Mouse (Mus musculus): ENCODE measurements at regions not wholly inside any gene's neighbourhood (a gene's known extent, or its start where the extent isn't known, plus 50 kb on each side); places are given as distances from the start of the nearest gene placed in this dataset.

GRCm38 (mm10) chr5:4697346-4698095 lies 60.3 kb downstream of the Fzd1 start:
- DNase-seq, result no peak

- no peak for DNase-seq
Measured at GRCm38 (mm10) chr5:4696701-4697100, 61.1 kb downstream of the Fzd1 start.

- no peak for DNase-seq
Measured at GRCm38 (mm10) chr5:4689130-4689529, 68.7 kb downstream of the Fzd1 start.

- DNase-seq, result no peak
Measured at GRCm38 (mm10) chr5:4675316-4675715, 82.5 kb downstream of the Fzd1 start.

GRCm38 (mm10) chr5:4666381-4666780 lies 91.5 kb downstream of the Fzd1 start:
- DNase-seq, result no peak

GRCm38 (mm10) chr5:4665978-4666377 lies 91.9 kb downstream of the Fzd1 start:
- no peak for DNase-seq

GRCm38 (mm10) chr5:4664918-4665317 lies 92.9 kb downstream of the Fzd1 start:
- no peak for DNase-seq

- DNase-seq, result no peak
Measured at GRCm38 (mm10) chr5:4664488-4664887, 93.3 kb downstream of the Fzd1 start.

GRCm38 (mm10) chr5:4662198-4662585 lies 95.6 kb downstream of the Fzd1 start:
- DNase-seq, result peak; percentile 47 to 69

GRCm38 (mm10) chr5:4661420-4662197 lies 96.2 kb downstream of the Fzd1 start:
- DNase-seq, result peak in 1 of 2 experiments; percentile 25

- no peak for DNase-seq
Measured at GRCm38 (mm10) chr5:4657982-4658381, 99.9 kb downstream of the Fzd1 start.

GRCm38 (mm10) chr5:4654186-4654585 lies 103.6 kb downstream of the Fzd1 start:
- DNase-seq, result no peak

- DNase-seq, result no peak
Measured at GRCm38 (mm10) chr5:4651167-4651955, 106.5 kb downstream of the Fzd1 start.

GRCm38 (mm10) chr5:4650709-4651108 lies 107.1 kb downstream of the Fzd1 start:
- no peak for DNase-seq

- no peak for DNase-seq
Measured at GRCm38 (mm10) chr5:4649858-4650556, 107.8 kb downstream of the Fzd1 start.

GRCm38 (mm10) chr5:4641041-4641440 lies 116.8 kb downstream of the Fzd1 start:
- DNase-seq, result no peak

GRCm38 (mm10) chr5:4633763-4634162 lies 124.1 kb downstream of the Fzd1 start:
- no peak for DNase-seq

GRCm38 (mm10) chr5:4625206-4625605 lies 132.6 kb downstream of the Fzd1 start:
- DNase-seq, result no peak

- no peak for DNase-seq
Measured at GRCm38 (mm10) chr5:4623625-4624024, 134.2 kb downstream of the Fzd1 start.

GRCm38 (mm10) chr5:4620513-4621210 lies 137.2 kb downstream of the Fzd1 start:
- DNase-seq, result no peak

- DNase-seq, result no peak
Measured at GRCm38 (mm10) chr5:4615233-4615632, 142.6 kb downstream of the Fzd1 start.

GRCm38 (mm10) chr5:4597471-4597870 lies 160.4 kb downstream of the Fzd1 start:
- DNase-seq, result no peak
